Mouse (Mus musculus) stomach, postnatal 0 days (tissue): ENCODE measurements at regions not wholly inside any gene's neighbourhood (a gene's known extent, or its start where the extent isn't known, plus 50 kb on each side); places are given as distances from the start of the nearest gene placed in this dataset.

Source experiments
- CTCF ChIP-seq: IDR thresholded peaks from 2 replicates; pipeline ENCODE4 v1.5.1; 2016; ENCODE audit warnings: antibody characterized with exemption, low read depth, mild to moderate bottlenecking, moderate library complexity
- EP300 ChIP-seq: optimal IDR thresholded peaks from 2 replicates; pipeline ENCODE3; 2016; ENCODE audit warnings: antibody characterized with exemption

DNA sequence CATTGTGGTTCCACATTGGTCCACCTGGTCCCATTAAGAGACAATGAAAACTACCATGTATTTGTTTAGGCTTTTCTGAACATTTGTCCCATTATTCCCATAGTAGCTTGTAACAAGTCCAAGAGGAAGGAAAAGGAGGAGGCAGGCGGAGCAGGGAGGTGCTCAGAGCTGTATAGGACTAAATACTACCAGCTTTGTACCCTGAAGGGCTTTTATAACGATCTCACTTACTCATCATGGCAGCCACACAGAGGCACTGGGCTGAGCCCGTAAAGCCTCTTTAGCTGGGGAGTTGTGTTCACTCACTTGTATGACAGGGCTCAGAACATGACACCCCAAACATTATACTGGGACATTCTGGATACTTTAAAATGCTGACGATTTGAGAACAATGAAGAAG is 425.4 kb downstream of the Nedd1 start:
- no peak for TF ChIP-seq EP300
- no peak for TF ChIP-seq CTCF
